Mouse (Mus musculus) heart, adult 18-20 months (tissue): Measurements from ENCODE around the gene Tex26. TPM values are rescaled to one million over a fixed set of nuclear protein-coding genes. Genes with fewer than 3 reads are reported as not detected.
A peak's percentile ranks its signal among the peaks of the same experiment; 100 is the strongest.

Experiments
- DNase-seq, 2 experiments: peaks; one replicate each; pipeline ENCODE4 v3.0.0; 2021 to 2022; ENCODE audit warnings: mixed read lengths in 1 of 2
- total RNA-seq, 2 experiments: library from RNA; stranded (reverse); gene quantifications; 2 replicates each; pipeline ENCODE4 v1.2.3; 2021

Gene Tex26
- total RNA-seq, 2 experiments from 2014 or later: not detected

- DNase-seq: no peak
Observed at GRCm38 (mm10) chr5:149434141-149434690, 5.2 kb upstream of the Tex26 start.

GRCm38 (mm10) chr5:149436541-149436940 is 2.9 kb upstream of the Tex26 start:
- no peak for DNase-seq

GRCm38 (mm10) chr5:149437150-149437549 is 2.3 kb upstream of the Tex26 start:
- no peak for DNase-seq

GRCm38 (mm10) chr5:149440180-149440573 is 717 bp downstream of the Tex26 start:
- DNase-seq: peak; percentile 46 to 51

GRCm38 (mm10) chr5:149441646-149442276 is 2.3 kb downstream of the Tex26 start:
- DNase-seq: no peak

- DNase-seq: no peak
Observed at GRCm38 (mm10) chr5:149442277-149442660, 2.8 kb downstream of the Tex26 start.

GRCm38 (mm10) chr5:149444451-149444850 is 5.0 kb downstream of the Tex26 start:
- DNase-seq: no peak

GRCm38 (mm10) chr5:149446495-149446894 is 7.0 kb downstream of the Tex26 start:
- no peak for DNase-seq

- no peak for DNase-seq
Observed at GRCm38 (mm10) chr5:149447733-149448132, 8.3 kb downstream of the Tex26 start.

GRCm38 (mm10) chr5:149449406-149449805 is 9.9 kb downstream of the Tex26 start:
- DNase-seq: no peak

GRCm38 (mm10) chr5:149451209-149451681 is 11.8 kb downstream of the Tex26 start:
- no peak for DNase-seq

- DNase-seq: peak; percentile 49 to 88
Observed at GRCm38 (mm10) chr5:149454281-149454680, 14.8 kb downstream of the Tex26 start.

- no peak for DNase-seq
Observed at GRCm38 (mm10) chr5:149456544-149456943, 17.1 kb downstream of the Tex26 start.

GRCm38 (mm10) chr5:149462071-149462470 is 22.6 kb downstream of the Tex26 start:
- no peak for DNase-seq

- no peak for DNase-seq
Observed at GRCm38 (mm10) chr5:149465305-149465704, 25.8 kb downstream of the Tex26 start.

GRCm38 (mm10) chr5:149474142-149474541 is 34.7 kb downstream of the Tex26 start:
- DNase-seq: no peak

GRCm38 (mm10) chr5:149474701-149475468 is 35.4 kb downstream of the Tex26 start:
- no peak for DNase-seq

- DNase-seq: no peak
Observed at GRCm38 (mm10) chr5:149481920-149482319, 42.5 kb downstream of the Tex26 start.

- peak in 1 of 2 experiments; percentile 31 for DNase-seq
Observed at GRCm38 (mm10) chr5:149483321-149484052, 44.0 kb downstream of the Tex26 start.

GRCm38 (mm10) chr5:149484270-149484669 is 44.8 kb downstream of the Tex26 start:
- DNase-seq: no peak

GRCm38 (mm10) chr5:149485447-149485846 is 46.0 kb downstream of the Tex26 start:
- no peak for DNase-seq

- no peak for DNase-seq
Observed at GRCm38 (mm10) chr5:149488360-149489021, 49.0 kb downstream of the Tex26 start.
